Mouse (Mus musculus) lung, adult 2 months (tissue): Measurements from ENCODE around the gene Zbtb17. TPM values are rescaled to one million over a fixed set of nuclear protein-coding genes. Genes with fewer than 3 reads are reported as not detected.

Experiments
- DNase-seq: peaks from one replicate; pipeline ENCODE4 v3.0.0; 2022
- H3K4me1 ChIP-seq: fragments of 200-500 bp; 2 replicates; pipeline ENCODE4 v1.6.1; 2011; ENCODE audit warnings: low read length; ENCODE audit not compliant: control insufficient read depth, insufficient read depth
- H3K4me3 ChIP-seq: fragments of 200-500 bp; replicated peaks from 2 replicates; pipeline ENCODE3; 2011; ENCODE audit warnings: low read depth, mild to moderate bottlenecking, control low read depth, low read length; ENCODE audit errors: extremely low read depth
- CTCF ChIP-seq: fragments of 200-500 bp; IDR thresholded peaks from 2 replicates; pipeline ENCODE4 v1.5.1; 2011; ENCODE audit warnings: mild to moderate bottlenecking, low read length, control low read depth; ENCODE audit not compliant: insufficient read depth
- POLR2A ChIP-seq: fragments of 200-500 bp; IDR thresholded peaks from 2 replicates; pipeline ENCODE4 v1.6.1; 2011; ENCODE audit warnings: low read depth, mild to moderate bottlenecking, control low read depth, low read length, borderline replicate concordance; ENCODE audit errors: extremely low read depth
- WGBS: fragments of 180-500 bp; shearing (Covaris S2); methylation state at CpG from one replicate; pipeline ENCODE4 v1.1.7; 2018; 5-methylcytosine and 5-hydroxymethylcytosine counted together
- polyA plus RNA-seq: library from polyadenylated mRNA; depleted of rRNA; stranded (reverse); fragments of >200 nt; gene quantifications from 2 replicates; pipeline ENCODE4 v1.2.3, GENCODE M21; 2012

Zbtb17 gene
- polyA plus RNA-seq, 1 experiment = 38.6 TPM

- Histone ChIP-seq H3K4me1 (peaks cover 3% of the 10 kb centered on the region), H3K4me3 (peak overlapping the region; percentile 27)
- no peak for DNase-seq
- TF ChIP-seq POLR2A (no peak), CTCF (no peak)
- 4% methylated on average over 35 of the region's 36 CpGs for WGBS
Measured at GRCm38 (mm10) chr4:141425484-141426479, 18.7 kb upstream of the Zbtb17 start.

- Histone ChIP-seq H3K4me1 (peaks cover 3% of the 10 kb centered on the region), H3K4me3 (no peak overlapping the region)
- TF ChIP-seq CTCF (no peak), POLR2A (no peak)
- no peak for DNase-seq
- WGBS = 65% methylated on average over 10 of the region's 10 CpGs
Measured at GRCm38 (mm10) chr4:141426796-141427745, 17.4 kb upstream of the Zbtb17 start.

- TF ChIP-seq CTCF = no peak
- Histone ChIP-seq H3K4me1 (peaks cover 3% of the 10 kb centered on the region), H3K4me3 (no peak overlapping the region)
- WGBS = 89% methylated on average over 13 of the region's 13 CpGs
- DNase-seq = no peak
Measured at GRCm38 (mm10) chr4:141427921-141428320, 16.5 kb upstream of the Zbtb17 start.

- 77% methylated on average over 6 of the region's 6 CpGs for WGBS
- H3K4me1 ChIP-seq = peaks cover 3% of the 10 kb centered on the region
Measured at GRCm38 (mm10) chr4:141429381-141429780, 15.1 kb upstream of the Zbtb17 start.

GRCm38 (mm10) chr4:141429847-141430246, 14.6 kb upstream of the Zbtb17 start:
- WGBS = 48% methylated on average over 9 of the region's 9 CpGs
- no peak overlapping the region for H3K4me3 ChIP-seq
- TF ChIP-seq POLR2A (no peak), CTCF (peak; percentile 74)
- peaks cover 3% of the 10 kb centered on the region for H3K4me1 ChIP-seq
- no peak for DNase-seq

More at GRCm38 (mm10) chr4:141429381-141429780, 15.1 kb upstream of the Zbtb17 start:
- no peak overlapping the region for H3K4me3 ChIP-seq
- no peak for DNase-seq
- TF ChIP-seq CTCF (no peak), POLR2A (no peak)

- H3K4me3 ChIP-seq = no peak overlapping the region
- peak; percentile 75 for DNase-seq
- H3K4me1 ChIP-seq = peaks cover under 1% of the 10 kb centered on the region; the same call in 1 of the 2 replicates
- TF ChIP-seq CTCF = peak; percentile 92
- TF ChIP-seq POLR2A = no peak
- WGBS = 33% methylated on average over 9 of the region's 9 CpGs
Measured at GRCm38 (mm10) chr4:141430997-141431396, 13.5 kb upstream of the Zbtb17 start.

GRCm38 (mm10) chr4:141432666-141433065, 11.8 kb upstream of the Zbtb17 start:
- TF ChIP-seq POLR2A (no peak), CTCF (no peak)
- no peak for DNase-seq
- no peaks in the 10 kb centered on the region for H3K4me1 ChIP-seq
- WGBS = 55% methylated on average over 14 of the region's 14 CpGs
- no peak overlapping the region for H3K4me3 ChIP-seq

GRCm38 (mm10) chr4:141433191-141433590, 11.3 kb upstream of the Zbtb17 start:
- 84% methylated on average over 18 of the region's 18 CpGs for WGBS
- no peak overlapping the region for H3K4me3 ChIP-seq
- DNase-seq = no peak
- TF ChIP-seq CTCF (no peak), POLR2A (no peak)
- H3K4me1 ChIP-seq = no peaks in the 10 kb centered on the region

- peaks cover 2% of the 10 kb centered on the region for H3K4me1 ChIP-seq
- DNase-seq = no peak
- no peak for TF ChIP-seq POLR2A
- TF ChIP-seq CTCF = no peak
- 86% methylated on average over 1 of the region's 1 CpGs for WGBS
- no peak within 1 kb of the TSS for H3K4me3 ChIP-seq
Measured at GRCm38 (mm10) chr4:141435974-141436373, 8.5 kb upstream of the Zbtb17 start, which contains the start of gene Srarp. TSS of gene Srarp (minus strand) at chr4:141436105.
